ENCODE assay signal across 29 mouse cellular contexts in the genomic region with DNA sequence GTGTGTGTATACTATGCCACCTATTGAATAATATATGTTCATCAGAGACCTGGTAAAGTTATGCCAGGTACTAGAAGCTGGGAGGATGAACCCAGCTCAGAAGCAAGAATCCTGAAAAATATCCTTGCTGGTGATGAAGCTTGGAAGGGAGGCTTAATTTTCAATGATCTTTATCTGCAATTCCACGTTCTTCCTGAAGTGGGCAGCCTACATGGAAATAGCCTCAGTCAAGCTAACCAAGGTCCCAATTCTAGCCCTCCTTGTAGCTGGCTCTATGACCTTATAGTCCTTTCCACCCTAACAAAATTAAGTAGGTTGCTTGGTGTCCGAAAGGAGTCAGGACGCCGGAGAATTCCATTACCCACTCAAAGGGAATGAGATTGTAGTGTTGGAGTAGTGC. TPM values are rescaled to one million over a fixed set of nuclear protein-coding genes. Genes with fewer than 3 reads are reported as not detected.
DNase-seq lines count a peak whose midpoint lies in the region; ATAC-seq and TF ChIP-seq lines count a peak whose summit lies in the region.
"Had no signal": no experiment of that assay in that cellular context is flagged by ENCODE, and none has a peak within 500 bp of the region (broad histone marks: within the 10 kb centered on the region; RNA-seq: fewer than 3 reads in every experiment).

No protein-coding gene starts in this region.

- no peak for TF ChIP-seq EP300 in liver, postnatal 0 days (IDR thresholded peaks at IDR 0.05; ENCODE audit: low read depth)

- no peak for TF ChIP-seq POLR2A in kidney, adult 2 months (IDR thresholded peaks at IDR 0.05; ENCODE audit: low read depth, low read length)
- no peak for TF ChIP-seq POLR2A in brain, embryonic 14.5 days (IDR thresholded peaks at IDR 0.05; ENCODE audit: borderline replicate concordance, extremely low read depth, insufficient read depth, insufficient read length, poor library complexity, severe bottlenecking)

- no peak overlapping the region for H3K9ac ChIP-seq in liver, postnatal 0 days (replicated peaks)
- no peak overlapping the region for H3K9ac ChIP-seq in liver, embryonic 12.5 days
- H3K9ac ChIP-seq: hindbrain, embryonic 15.5 days; intestine, embryonic 15.5 days; limb, embryonic 12.5 days; midbrain, embryonic 13.5 days; neural tube, embryonic 12.5 days had no signal

- no peak overlapping the region for H3K4me3 ChIP-seq in kidney, adult 2 months (ENCODE audit: insufficient read depth, low read depth, low read length)
- H3K4me3 ChIP-seq in liver, postnatal 0 days (ENCODE audit: low read depth, low read length): no peak overlapping the region
- no peak overlapping the region for H3K4me3 ChIP-seq in liver, embryonic 12.5 days
- H3K4me3 ChIP-seq: heart, embryonic 10.5 days; hindbrain, embryonic 15.5 days; intestine, embryonic 15.5 days; limb, embryonic 12.5 days; megakaryocyte, embryonic 14.5 days; midbrain, embryonic 13.5 days; neural tube, embryonic 12.5 days had no signal

- H3K27ac ChIP-seq in kidney, adult 2 months (ENCODE audit: insufficient read depth, low read depth, low read length): no peak overlapping the region
- H3K27ac ChIP-seq in liver, postnatal 0 days (ENCODE audit: low read depth): no peak overlapping the region
- no peak overlapping the region for H3K27ac ChIP-seq in liver, embryonic 12.5 days
- H3K27ac ChIP-seq: heart, embryonic 10.5 days; hindbrain, embryonic 15.5 days; intestine, embryonic 15.5 days; limb, embryonic 12.5 days; midbrain, embryonic 13.5 days; neural tube, embryonic 12.5 days had no signal

- no peaks in the 10 kb centered on the region for H3K9me3 ChIP-seq in liver, postnatal 0 days (ENCODE audit: low read length)
- no peaks in the 10 kb centered on the region for H3K9me3 ChIP-seq in liver, embryonic 12.5 days (replicated peaks)
- H3K9me3 ChIP-seq: heart, embryonic 10.5 days; hindbrain, embryonic 15.5 days; intestine, embryonic 15.5 days; limb, embryonic 12.5 days; midbrain, embryonic 13.5 days; neural tube, embryonic 12.5 days had no signal

- no peak for DNase-seq in kidney, adult 2 months
- no peak for DNase-seq in kidney, adult 9 months
- no peak for DNase-seq in liver, postnatal 0 days
- peak; percentile 11 for DNase-seq in ES-CJ7 (ENCODE audit: low read depth, low spot score)
- DNase-seq in brain, embryonic 14.5 days (ENCODE audit: low read depth): no peak
- DNase-seq in adrenal gland, postnatal 36 days: no peak
- DNase-seq: adrenal gland, adult 2 months; B cell, adult 2 months; cerebellum, adult 18-20 months; cerebellum, postnatal 25 days; lung, postnatal 14 days; retina, postnatal 1 day; right cerebral cortex, postnatal 25 days; spleen, adult 18-20 months; thymus, postnatal 25 days had no signal

- no peak overlapping the region for H3K4me2 ChIP-seq in liver, postnatal 0 days (ENCODE audit: low read depth, low read length)
- no peak overlapping the region for H3K4me2 ChIP-seq in liver, embryonic 12.5 days
- H3K4me2 ChIP-seq: hindbrain, embryonic 15.5 days; intestine, embryonic 15.5 days; limb, embryonic 12.5 days; midbrain, embryonic 13.5 days; neural tube, embryonic 12.5 days had no signal

- H3K27me3 ChIP-seq in kidney, adult 2 months (replicated peaks; ENCODE audit: control insufficient read depth, insufficient read depth, low read length): no peaks in the 10 kb centered on the region
- no peaks in the 10 kb centered on the region for H3K27me3 ChIP-seq in liver, postnatal 0 days (ENCODE audit: insufficient read depth, low read length)
- H3K27me3 ChIP-seq in liver, embryonic 12.5 days (replicated peaks): no peaks in the 10 kb centered on the region
- H3K27me3 ChIP-seq: hindbrain, embryonic 15.5 days; intestine, embryonic 15.5 days; limb, embryonic 12.5 days; midbrain, embryonic 13.5 days; neural tube, embryonic 12.5 days had no signal

- TF ChIP-seq CTCF in kidney, adult 2 months (conservative IDR thresholded peaks at IDR 0.05; ENCODE audit: insufficient read depth, insufficient read length, low read depth, low read length): 0 out of 2 replicates have a peak, but pooled peaks have one; percentile 10
- TF ChIP-seq CTCF in liver, postnatal 0 days (IDR thresholded peaks at IDR 0.05; ENCODE audit: low read depth): 0 out of 2 replicates have a peak, but pooled peaks have one; percentile 7
- TF ChIP-seq CTCF in brain, embryonic 14.5 days (IDR thresholded peaks at IDR 0.05; ENCODE audit: borderline replicate concordance, extremely low read depth, insufficient read depth, insufficient read length): 0 out of 2 replicates have a peak, but pooled peaks have one; percentile 5

- no peak for ATAC-seq in liver, postnatal 0 days
- no peak for ATAC-seq in liver, embryonic 12.5 days
- ATAC-seq: forebrain, embryonic 14.5 days; intestine, embryonic 15.5 days; midbrain, embryonic 13.5 days had no signal

- no peaks in the 10 kb centered on the region for H3K36me3 ChIP-seq in kidney, adult 2 months (ENCODE audit: control insufficient read depth, insufficient read depth, low read length)
- H3K36me3 ChIP-seq in liver, postnatal 0 days (replicated peaks; ENCODE audit: insufficient read depth, low read length): peaks cover 7% of the 10 kb centered on the region
- H3K36me3 ChIP-seq in liver, embryonic 12.5 days: peaks cover 12% of the 10 kb centered on the region; the same call in 1 of the 2 replicates
- H3K36me3 ChIP-seq: hindbrain, embryonic 15.5 days; midbrain, embryonic 13.5 days; neural tube, embryonic 12.5 days had no signal

- no peaks in the 10 kb centered on the region for H3K4me1 ChIP-seq in kidney, adult 2 months (ENCODE audit: control insufficient read depth, insufficient read depth, low read length)
- no peaks in the 10 kb centered on the region for H3K4me1 ChIP-seq in liver, postnatal 0 days (ENCODE audit: insufficient read depth)
- no peaks in the 10 kb centered on the region for H3K4me1 ChIP-seq in liver, embryonic 12.5 days
- H3K4me1 ChIP-seq: megakaryocyte, embryonic 14.5 days had no signal

- 91% methylated on average over 4 of the region's 4 CpGs for WGBS in kidney, adult 2 months
- WGBS in liver, postnatal 0 days (ENCODE audit: insufficient replicate concordance): 72% methylated on average over 4 of the region's 4 CpGs
- 63% methylated on average over 4 of the region's 4 CpGs for WGBS in liver, embryonic 12.5 days (ENCODE audit: insufficient replicate concordance)

RNA-seq across cellular contexts. Expression of a gene that starts 58.3 kb away (rescaled TPM):
- 7.1 and 8.9 TPM in 2 replicates for polyA plus RNA-seq in kidney, adult 2 months (2012; rRNA removed)
- 2.5 and 4.5 TPM in 2 replicates for polyA plus RNA-seq in liver, postnatal 0 days (2015; fragmentation: Nextera tagmentation; extraction: Ambion mirVana)
- not detected in 2 replicates for polyA plus RNA-seq in liver, embryonic 12.5 days (2016; fragmentation: Nextera tagmentation; extraction: Ambion mirVana)
- not detected in 2 replicates for polyA plus RNA-seq in brain, embryonic 14.5 days (2012; rRNA removed)
- 10 to 100 TPM; 38.6 to 61.1 TPM for total RNA-seq in adrenal gland, postnatal 36 days (2021)
- total RNA-seq: layer of hippocampus, postnatal 25 days; left cerebral cortex, postnatal 14 days had no signal
- polyA plus RNA-seq: forebrain, embryonic 14.5 days; heart, embryonic 10.5 days; heart, embryonic 16.5 days; hindbrain, embryonic 15.5 days; intestine, embryonic 15.5 days; kidney, embryonic 16.5 days; limb, embryonic 12.5 days; midbrain, embryonic 13.5 days; neural tube, embryonic 12.5 days; testis, adult 2 months had no signal
